Mouse (Mus musculus): ENCODE results near the gene Klf16.

DNA sequence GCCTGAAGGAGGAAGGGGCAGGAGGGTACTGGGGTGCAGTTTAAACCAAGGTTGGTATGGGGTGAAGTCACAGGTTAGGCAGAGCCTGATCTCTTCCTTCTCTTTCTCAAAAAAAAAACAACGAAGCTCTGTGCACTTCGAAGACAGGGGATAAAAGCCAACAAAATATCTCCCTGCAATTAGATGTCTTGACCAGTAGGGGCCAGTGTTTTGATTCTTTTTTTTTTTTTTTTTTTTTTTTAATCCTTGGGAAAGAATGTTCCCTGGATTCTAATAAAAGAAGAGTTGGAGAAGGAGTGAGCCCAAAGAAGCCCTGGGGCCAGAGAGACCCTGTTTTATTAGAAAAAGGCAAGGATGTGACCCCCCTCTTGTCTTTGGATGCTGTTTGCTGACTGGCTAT is 57.8 kb downstream of the Klf16 start:
- TF ChIP-seq E2F4 (IDR thresholded peaks at IDR 0.05; ENCODE audit: insufficient read depth) (no peak), USF1 (IDR thresholded peaks at IDR 0.05; ENCODE audit: low read depth) (no peak), REST (IDR thresholded peaks at IDR 0.05; ENCODE audit: insufficient read depth, insufficient read length) (no peak), POLR2A (IDR thresholded peaks at IDR 0.05; ENCODE audit: insufficient read length, low read depth) (no peak), POLR2AphosphoS2 (IDR thresholded peaks at IDR 0.05; ENCODE audit: insufficient read length, low read depth) (no peak), TCF3 (IDR thresholded peaks at IDR 0.05; ENCODE audit: insufficient read length, low read depth) (no peak), MYOD1 (IDR thresholded peaks at IDR 0.05; ENCODE audit: control insufficient read depth in 1 of 3, insufficient read length in 2 of 3, low read depth in 2 of 3) (no peak), MAX (IDR thresholded peaks at IDR 0.05; ENCODE audit: low read depth) (no peak), CEBPB (IDR thresholded peaks at IDR 0.05; ENCODE audit: insufficient read depth, poor library complexity, severe bottlenecking) (no peak), TCF12 (IDR thresholded peaks at IDR 0.05; ENCODE audit: insufficient read depth, poor library complexity, severe bottlenecking) (no peak), MYOG (IDR thresholded peaks at IDR 0.05; ENCODE audit: control insufficient read depth in 1 of 3, insufficient read depth in 1 of 3, insufficient read length in 2 of 3, low read depth in 2 of 3) (no peak)

All from myocyte (in vitro differentiated cells).